Mouse (Mus musculus): ENCODE measurements around the gene Dalrd3. TPM values are rescaled to one million over a fixed set of nuclear protein-coding genes. Genes with fewer than 3 reads are reported as not detected.

The Dalrd3 gene
- 184 and 185 TPM in 2 replicates for polyA plus RNA-seq (2012; rRNA removed)

DNA sequence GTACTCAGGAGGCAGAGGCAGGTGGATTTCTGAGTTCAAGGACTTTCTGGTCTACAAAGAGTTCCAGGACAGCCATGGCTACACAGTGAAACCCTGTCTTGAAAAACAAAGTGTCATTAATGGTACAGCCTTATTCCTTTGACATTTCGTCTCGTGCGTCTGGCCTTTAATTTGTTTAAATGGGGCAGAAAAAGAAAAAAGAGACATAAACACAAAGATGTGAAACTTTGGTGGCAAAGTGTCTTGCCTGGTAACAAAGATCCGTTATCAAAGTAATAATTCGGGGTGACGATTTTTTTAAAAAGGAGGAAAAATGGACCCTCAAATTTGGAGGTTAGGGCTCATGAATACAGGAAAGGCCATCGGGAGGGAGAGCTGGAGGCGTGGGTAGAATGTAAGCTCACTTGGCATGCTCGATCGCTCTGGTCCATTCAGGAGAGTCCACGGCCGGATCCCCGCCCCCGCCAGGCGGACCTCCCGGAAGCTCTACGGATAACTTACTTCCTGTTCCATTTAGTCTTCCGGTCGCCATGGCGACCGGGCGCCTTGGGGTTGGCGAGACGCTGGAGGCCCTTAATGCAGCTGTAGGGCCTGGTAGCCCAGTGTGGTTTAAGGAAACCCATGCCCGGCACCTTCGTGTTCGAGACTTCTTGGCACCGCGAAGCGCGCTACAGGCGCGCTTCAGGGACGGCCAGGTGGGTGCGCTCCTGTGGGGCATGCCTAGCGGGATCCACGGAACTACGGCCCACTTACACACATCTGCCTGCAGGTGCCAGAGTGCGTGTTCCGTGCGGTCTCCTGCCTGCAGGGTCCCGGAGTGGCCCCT is at the start of gene Dalrd3:
Gene Dalrd3 (plus strand): TSS at position 506 of the 826 bp plus-strand sequence.
- no peaks in the 10 kb centered on the region; the same call in none of the 2 replicates for H3K36me3 ChIP-seq (ENCODE audit: control insufficient read depth, insufficient read depth, low read length)
- H3K4me1 ChIP-seq (ENCODE audit: control insufficient read depth, insufficient read depth, low read length), result peaks cover 20% of the 10 kb centered on the region

GRCm38 (mm10) chr9:108521604-108522003 is 48.1 kb upstream of the Dalrd3 start:
- Histone ChIP-seq H3K4me3 (ENCODE audit: control insufficient read depth, low read depth, low read length) (no peak overlapping the region), H3K27ac (ENCODE audit: control insufficient read depth, insufficient read depth, low read depth, low read length) (no peak overlapping the region), H3K4me1 (ENCODE audit: control insufficient read depth, insufficient read depth, low read length) (no peaks in the 10 kb centered on the region; the same call in 1 of the 2 replicates), H3K27me3 (ENCODE audit: control insufficient read depth, insufficient read depth, low read length) (no peaks in the 10 kb centered on the region), H3K36me3 (ENCODE audit: control insufficient read depth, insufficient read depth, low read length) (no peaks in the 10 kb centered on the region)
- TF ChIP-seq POLR2A (IDR thresholded peaks at IDR 0.05; ENCODE audit: control insufficient read depth, low read depth, low read length) (no peak), CTCF (IDR thresholded peaks at IDR 0.05; ENCODE audit: control insufficient read depth, insufficient read depth, insufficient replicate concordance, low read depth, low read length) (no peak)

More for the DNA sequence above, at the start of gene Dalrd3:
- Histone ChIP-seq H3K27me3 (ENCODE audit: control insufficient read depth, insufficient read depth, low read length) (no peaks in the 10 kb centered on the region), H3K27ac (ENCODE audit: control insufficient read depth, insufficient read depth, low read depth, low read length) (peak within 1 kb of the TSS; percentile 95), H3K4me3 (ENCODE audit: control insufficient read depth, low read depth, low read length) (peak within 1 kb of the TSS; percentile 98)
- TF ChIP-seq CTCF (IDR thresholded peaks at IDR 0.05; ENCODE audit: control insufficient read depth, insufficient read depth, insufficient replicate concordance, low read depth, low read length) (no peak; the same call in 1 of the 2 replicates), POLR2A (IDR thresholded peaks at IDR 0.05; ENCODE audit: control insufficient read depth, low read depth, low read length) (peak; percentile 59; the same call in 1 of the 2 replicates)

DNA sequence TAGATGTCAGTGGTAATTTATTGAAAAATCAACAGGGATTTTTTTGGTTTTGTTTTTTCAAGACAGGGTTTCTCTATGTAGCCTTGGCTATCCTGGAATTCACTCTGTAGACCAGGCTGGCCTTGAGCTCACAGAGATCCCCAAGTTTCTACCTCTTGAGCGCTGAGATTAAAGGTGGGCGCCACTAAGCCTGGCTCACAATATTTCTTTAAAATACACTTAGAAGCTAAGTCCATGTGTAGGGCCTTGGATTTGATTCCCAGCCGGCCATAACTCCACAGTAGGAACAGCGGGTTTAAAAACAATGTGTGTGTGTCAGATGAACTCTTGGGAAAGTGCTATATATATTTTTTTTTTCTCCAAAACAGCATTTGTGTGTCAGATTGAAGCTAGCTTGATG is 46.3 kb upstream of the Dalrd3 start:
- TF ChIP-seq POLR2A (IDR thresholded peaks at IDR 0.05; ENCODE audit: control insufficient read depth, low read depth, low read length) (no peak), CTCF (IDR thresholded peaks at IDR 0.05; ENCODE audit: control insufficient read depth, insufficient read depth, insufficient replicate concordance, low read depth, low read length) (no peak)
- Histone ChIP-seq H3K4me3 (ENCODE audit: control insufficient read depth, low read depth, low read length) (no peak overlapping the region), H3K4me1 (ENCODE audit: control insufficient read depth, insufficient read depth, low read length) (no peaks in the 10 kb centered on the region; the same call in 1 of the 2 replicates), H3K27me3 (ENCODE audit: control insufficient read depth, insufficient read depth, low read length) (no peaks in the 10 kb centered on the region), H3K36me3 (ENCODE audit: control insufficient read depth, insufficient read depth, low read length) (no peaks in the 10 kb centered on the region), H3K27ac (ENCODE audit: control insufficient read depth, insufficient read depth, low read depth, low read length) (no peak overlapping the region)

DNA sequence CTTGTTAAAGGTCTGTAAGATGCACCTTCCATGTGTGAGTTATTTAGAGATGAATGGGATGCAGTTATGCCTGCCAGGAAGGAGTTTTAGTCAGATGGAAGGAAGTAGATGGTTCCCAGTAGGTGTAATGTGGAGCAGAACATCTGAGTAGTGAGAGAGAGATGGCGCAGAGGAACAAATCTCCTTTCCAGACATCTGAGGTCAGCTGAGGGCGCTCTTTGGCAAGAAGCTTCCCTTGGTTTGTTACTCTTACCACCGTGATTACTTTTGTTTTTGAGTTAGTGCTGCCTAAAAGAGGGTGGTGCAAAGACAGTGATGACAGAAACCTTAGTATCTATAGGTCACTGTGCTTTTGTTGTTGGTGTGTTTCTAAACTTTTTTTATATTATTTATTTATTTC is 44.3 kb upstream of the Dalrd3 start:
- Histone ChIP-seq H3K27me3 (ENCODE audit: control insufficient read depth, insufficient read depth, low read length) (no peaks in the 10 kb centered on the region), H3K4me1 (ENCODE audit: control insufficient read depth, insufficient read depth, low read length) (no peaks in the 10 kb centered on the region), H3K36me3 (ENCODE audit: control insufficient read depth, insufficient read depth, low read length) (peaks cover 1% of the 10 kb centered on the region; the same call in 1 of the 2 replicates), H3K27ac (ENCODE audit: control insufficient read depth, insufficient read depth, low read depth, low read length) (no peak overlapping the region), H3K4me3 (ENCODE audit: control insufficient read depth, low read depth, low read length) (no peak overlapping the region)
- TF ChIP-seq POLR2A (IDR thresholded peaks at IDR 0.05; ENCODE audit: control insufficient read depth, low read depth, low read length), result no peak
- TF ChIP-seq CTCF (IDR thresholded peaks at IDR 0.05; ENCODE audit: control insufficient read depth, insufficient read depth, insufficient replicate concordance, low read depth, low read length), result no peak

GRCm38 (mm10) chr9:108530954-108531353 is 38.7 kb upstream of the Dalrd3 start:
- no peaks in the 10 kb centered on the region for H3K4me1 ChIP-seq (ENCODE audit: control insufficient read depth, insufficient read depth, low read length)
- no peak overlapping the region for H3K27ac ChIP-seq (ENCODE audit: control insufficient read depth, insufficient read depth, low read depth, low read length)
- peaks cover 1% of the 10 kb centered on the region; the same call in 1 of the 2 replicates for H3K36me3 ChIP-seq (ENCODE audit: control insufficient read depth, insufficient read depth, low read length)
- H3K27me3 ChIP-seq (ENCODE audit: control insufficient read depth, insufficient read depth, low read length), result no peaks in the 10 kb centered on the region
- H3K4me3 ChIP-seq (ENCODE audit: control insufficient read depth, low read depth, low read length), result no peak overlapping the region
- no peak for TF ChIP-seq POLR2A (IDR thresholded peaks at IDR 0.05; ENCODE audit: control insufficient read depth, low read depth, low read length)
- no peak for TF ChIP-seq CTCF (IDR thresholded peaks at IDR 0.05; ENCODE audit: control insufficient read depth, insufficient read depth, insufficient replicate concordance, low read depth, low read length)

GRCm38 (mm10) chr9:108531496-108531895 is 38.2 kb upstream of the Dalrd3 start:
- no peak overlapping the region for H3K4me3 ChIP-seq (ENCODE audit: control insufficient read depth, low read depth, low read length)
- TF ChIP-seq POLR2A (IDR thresholded peaks at IDR 0.05; ENCODE audit: control insufficient read depth, low read depth, low read length) (no peak), CTCF (IDR thresholded peaks at IDR 0.05; ENCODE audit: control insufficient read depth, insufficient read depth, insufficient replicate concordance, low read depth, low read length) (no peak)
- no peak overlapping the region for H3K27ac ChIP-seq (ENCODE audit: control insufficient read depth, insufficient read depth, low read depth, low read length)
- H3K27me3 ChIP-seq (ENCODE audit: control insufficient read depth, insufficient read depth, low read length), result no peaks in the 10 kb centered on the region
- no peaks in the 10 kb centered on the region for H3K4me1 ChIP-seq (ENCODE audit: control insufficient read depth, insufficient read depth, low read length)
- peaks cover 1% of the 10 kb centered on the region; the same call in 1 of the 2 replicates for H3K36me3 ChIP-seq (ENCODE audit: control insufficient read depth, insufficient read depth, low read length)

GRCm38 (mm10) chr9:108540846-108541245 is 28.8 kb upstream of the Dalrd3 start:
- Histone ChIP-seq H3K27me3 (ENCODE audit: control insufficient read depth, insufficient read depth, low read length) (no peaks in the 10 kb centered on the region), H3K36me3 (ENCODE audit: control insufficient read depth, insufficient read depth, low read length) (peaks cover 8% of the 10 kb centered on the region), H3K4me3 (ENCODE audit: control insufficient read depth, low read depth, low read length) (no peak overlapping the region), H3K27ac (ENCODE audit: control insufficient read depth, insufficient read depth, low read depth, low read length) (no peak overlapping the region), H3K4me1 (ENCODE audit: control insufficient read depth, insufficient read depth, low read length) (no peaks in the 10 kb centered on the region)
- TF ChIP-seq CTCF (IDR thresholded peaks at IDR 0.05; ENCODE audit: control insufficient read depth, insufficient read depth, insufficient replicate concordance, low read depth, low read length) (no peak), POLR2A (IDR thresholded peaks at IDR 0.05; ENCODE audit: control insufficient read depth, low read depth, low read length) (no peak)
